14 mouse cellular contexts compared by ENCODE assay signal in the genomic region with DNA sequence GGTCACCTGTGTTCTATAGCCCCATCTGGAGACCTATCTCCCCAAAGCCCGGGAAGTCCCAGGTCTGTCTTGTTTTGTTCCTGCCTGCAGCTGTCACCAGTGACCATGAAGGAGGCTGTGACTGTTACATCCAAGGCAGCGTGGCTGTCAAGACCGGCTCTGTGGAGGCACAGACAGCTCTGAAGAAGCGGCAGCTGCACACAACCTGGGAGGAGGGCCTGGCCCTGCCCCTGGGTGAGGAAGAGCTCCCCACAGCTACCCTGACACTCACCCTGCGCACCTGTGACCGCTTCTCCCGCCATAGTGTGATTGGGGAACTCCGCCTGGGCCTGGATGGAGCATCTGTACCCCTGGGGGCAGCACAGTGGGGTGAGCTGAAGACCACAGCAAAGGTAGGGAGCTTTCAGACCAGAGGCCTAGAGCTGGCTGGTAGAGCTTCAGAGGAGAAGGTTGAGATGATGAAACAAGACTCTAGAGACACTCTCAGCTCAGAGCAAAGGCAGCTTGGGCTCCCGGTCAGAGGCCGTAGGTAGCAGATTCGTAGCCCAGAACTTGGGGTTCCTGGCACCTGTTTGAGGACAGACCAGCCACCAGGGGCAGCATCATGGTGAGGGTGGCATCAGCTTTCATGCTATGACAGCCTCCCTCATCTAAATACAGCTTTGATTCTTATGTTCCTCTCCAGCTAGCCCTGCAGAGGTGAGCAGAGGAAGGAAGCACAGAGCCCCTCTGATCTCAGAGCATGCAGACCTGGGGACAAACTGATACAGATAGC. TPM values are rescaled to one million over a fixed set of nuclear protein-coding genes. Genes with fewer than 3 reads are reported as not detected.
A peak's percentile ranks its signal among the peaks of the same experiment; 100 is the strongest.
DNase-seq lines count a peak whose midpoint lies in the region; TF ChIP-seq lines count a peak whose summit lies in the region.
"Had no signal": no experiment of that assay in that cellular context is flagged by ENCODE, and none has a peak within 500 bp of the region (broad histone marks: within the 10 kb centered on the region; RNA-seq: fewer than 3 reads in every experiment).

No protein-coding gene starts in this region.

- DNase-seq in left cerebral cortex, adult 2 months (ENCODE audit: extremely low spot score in 1 of 2, low spot score in 2 of 2) = no peak
- DNase-seq in left cerebral cortex, adult 11 months (ENCODE audit: low spot score) = no peak
- peak; percentile 47 for DNase-seq in CD4-positive helper T cell, adult 2 months (ENCODE audit: low read depth, low spot score)
- DNase-seq in brain, embryonic 14.5 days (ENCODE audit: low read depth) = no peak
- peak; percentile 77 to 84 for DNase-seq in thymus, postnatal 10 days (ENCODE audit: low spot score in 2 of 2)
- DNase-seq in kidney, postnatal 14 days = no peak
- DNase-seq in gastrocnemius, postnatal 4 days (ENCODE audit: low spot score in 2 of 2) = no peak
- DNase-seq: cerebellum, adult 9-11 months; heart, postnatal 36 days; liver, postnatal 0 days had no signal

- intact Hi-C loops in left cerebral cortex, adult 2 months (cut with DNase I) = no loop called here

- TF ChIP-seq POLR2A in brain, embryonic 14.5 days (IDR thresholded peaks at IDR 0.05; ENCODE audit: borderline replicate concordance, extremely low read depth, insufficient read depth, insufficient read length, poor library complexity, severe bottlenecking) = no peak

- TF ChIP-seq CTCF in left cerebral cortex, adult 2 months (IDR thresholded peaks at IDR 0.05) = peak; percentile 20
- TF ChIP-seq CTCF in brain, embryonic 14.5 days (IDR thresholded peaks at IDR 0.05; ENCODE audit: borderline replicate concordance, extremely low read depth, insufficient read depth, insufficient read length) = peak; percentile 10; the same call in 1 of the 2 replicates

- H3K4me3 ChIP-seq in left cerebral cortex, adult 2 months = no peak overlapping the region
- H3K4me3 ChIP-seq: erythroblast, embryonic 14.5 days had no signal

- H3K27ac ChIP-seq in left cerebral cortex, adult 2 months = peak overlapping the region; percentile 11

RNA-seq across cellular contexts. Expression of gene Syt13, which starts 31.1 kb away (rescaled TPM):
- 100 to 1,000 TPM; 190 to 210 TPM for total RNA-seq in left cerebral cortex, adult 2 months (2021)
- 65.0 and 80.5 TPM in 2 replicates for polyA plus RNA-seq in brain, embryonic 14.5 days (2012; rRNA removed)
- 1 to 10 TPM; 3.5 to 4.1 TPM for total RNA-seq in gastrocnemius, postnatal 4 days (2021)
- total RNA-seq: megakaryocyte, adult 5-6 weeks; monocyte, adult 5-6 weeks; neutrophil, adult 5-6 weeks had no signal
- polyA plus RNA-seq: erythroblast, embryonic 14.5 days had no signal

Comparison
In these comparisons a context has a peak if more than half of its experiments do, and no peak if none do; other contexts are left out.
1. DNase-seq: peak in CD4-positive helper T cell, adult 2 months (single experiment) and thymus, postnatal 10 days (2 of 2); none in left cerebral cortex, adult 2 months (0 of 2), left cerebral cortex, adult 11 months (single experiment), brain, embryonic 14.5 days (single experiment), kidney, postnatal 14 days (single experiment) and gastrocnemius, postnatal 4 days (0 of 2).
2. RNA of gene Syt13, which starts 31.1 kb away (total RNA-seq): 190 to 210 TPM in left cerebral cortex, adult 2 months; 3.5 to 4.1 TPM in gastrocnemius, postnatal 4 days; every median in the first group is over 10 times any median in the second.